Mouse (Mus musculus): ENCODE measurements around the gene Slc16a1. TPM values are rescaled to one million over a fixed set of nuclear protein-coding genes. Genes with fewer than 3 reads are reported as not detected.
"Not testable (repeated sequence)": the region's sequence is repeated elsewhere in the genome, so short reads cannot be mapped to it uniquely, and the experiment has no call there.

Gene Slc16a1
- total RNA-seq, 2 experiments from 2014 or later: 24.9 to 30.6 TPM

DNA sequence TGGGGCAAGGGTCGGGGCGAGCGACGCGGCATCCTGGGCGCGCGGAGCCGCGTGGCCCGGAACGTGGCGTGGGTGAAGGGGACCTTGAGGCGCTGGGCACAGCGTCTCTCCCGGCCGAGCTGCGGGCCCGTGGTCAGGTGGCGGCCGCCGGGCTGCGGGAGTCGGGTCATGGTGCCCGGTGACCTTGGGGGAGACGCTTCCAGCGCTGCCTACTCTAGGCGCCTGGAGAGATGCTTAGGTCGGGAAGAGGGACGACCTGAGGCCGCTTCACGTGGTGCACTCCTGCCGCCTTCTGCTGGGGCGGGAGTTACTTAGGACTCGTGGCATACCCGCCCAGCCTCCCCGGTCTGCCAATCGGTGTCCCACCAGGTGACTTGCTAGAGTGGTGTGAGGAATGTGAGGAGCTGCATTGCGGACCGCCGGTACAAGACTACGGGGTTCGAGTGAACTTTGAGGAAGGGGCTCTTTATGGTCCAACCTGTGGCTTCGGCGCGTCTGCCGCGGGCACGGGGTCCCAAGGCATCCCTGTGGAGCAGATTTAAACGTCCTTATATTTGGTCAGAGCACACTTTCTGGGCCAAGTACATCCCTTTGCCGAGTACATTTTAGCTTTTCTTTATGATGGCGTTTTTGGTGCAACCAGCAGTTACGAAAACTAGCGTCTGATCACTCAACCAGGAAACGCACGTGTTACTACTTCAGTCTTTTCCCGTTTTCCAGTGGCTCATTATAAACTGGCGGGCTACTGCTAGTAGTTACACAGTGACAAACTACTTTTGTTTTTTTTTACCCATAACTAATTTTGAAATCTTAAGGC is 672 bp downstream of the Slc16a1 start:
- DNase-seq: peak; percentile 56

DNA sequence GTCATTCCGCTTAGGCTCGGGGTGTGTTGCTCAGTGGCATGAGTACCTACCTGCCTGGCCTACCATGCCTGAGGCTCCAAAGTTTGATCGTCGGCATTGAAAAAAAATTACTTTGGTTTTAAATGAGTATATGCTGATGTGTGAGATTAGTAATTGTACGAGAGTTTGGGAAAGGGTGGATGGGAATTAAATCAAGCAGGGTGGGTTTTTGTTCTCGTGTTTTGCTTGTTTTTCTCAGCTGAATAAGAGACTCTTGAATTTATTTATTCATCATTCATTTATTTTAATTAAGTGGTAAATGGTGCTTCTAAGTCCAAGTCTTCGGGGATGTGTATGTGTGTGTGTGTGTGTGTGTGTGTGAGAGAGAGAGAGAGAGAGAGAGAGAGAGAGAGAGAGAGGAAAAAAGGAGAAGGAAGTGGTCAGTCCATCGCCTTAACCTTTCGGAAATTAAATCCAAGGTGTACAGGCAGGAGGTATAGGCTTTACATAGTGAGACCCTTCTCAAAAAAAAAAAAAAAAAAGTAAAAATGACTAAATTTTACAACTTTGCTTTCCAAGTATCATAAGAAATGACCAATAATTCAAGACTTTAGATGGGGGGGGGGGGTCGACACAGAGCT is 1.4 kb downstream of the Slc16a1 start:
- no peak for DNase-seq

DNA sequence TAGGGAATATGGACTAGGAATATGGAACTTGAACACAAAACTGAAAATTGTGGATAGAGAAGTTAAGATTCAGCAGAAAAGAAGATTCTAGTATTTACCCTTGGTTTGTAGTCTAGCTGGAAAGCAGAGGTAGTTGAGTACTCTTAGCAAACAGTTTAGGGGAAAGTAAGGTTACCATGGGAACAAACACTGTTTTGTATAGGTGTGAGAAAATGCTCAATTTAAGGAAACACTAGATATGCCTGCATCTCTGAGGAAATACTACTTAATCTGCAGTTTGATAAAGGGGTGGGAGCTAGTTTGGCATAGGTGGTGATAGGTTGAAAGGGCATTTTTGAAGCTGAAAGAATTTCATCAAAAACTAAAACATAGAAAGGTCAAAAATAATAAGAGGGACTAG is 2.4 kb downstream of the Slc16a1 start:
- no peak for DNase-seq

- DNase-seq: no peak
These were observed 2.8 kb downstream of the Slc16a1 start for GRCm38 (mm10) chr3:104641313-104641712.

DNA sequence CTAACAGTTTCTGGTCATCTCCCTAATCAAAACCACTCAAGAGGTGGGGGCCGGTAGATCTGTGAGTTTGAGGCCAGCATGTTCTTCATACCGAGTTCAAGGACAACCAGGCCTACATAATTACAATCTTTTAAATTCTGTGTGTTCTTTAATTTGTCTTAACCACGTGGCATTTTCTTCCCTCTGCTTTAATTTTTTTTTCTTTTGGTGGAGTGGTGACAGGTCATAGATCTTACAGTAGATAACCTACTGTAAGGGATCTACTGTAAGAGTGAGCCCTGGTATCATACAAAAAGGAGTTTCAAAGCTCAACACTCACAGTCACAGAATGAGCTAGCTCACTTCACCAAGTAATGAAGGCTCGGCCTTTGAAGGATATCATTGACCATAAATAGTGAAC is 4.6 kb downstream of the Slc16a1 start:
- DNase-seq: no peak

DNA sequence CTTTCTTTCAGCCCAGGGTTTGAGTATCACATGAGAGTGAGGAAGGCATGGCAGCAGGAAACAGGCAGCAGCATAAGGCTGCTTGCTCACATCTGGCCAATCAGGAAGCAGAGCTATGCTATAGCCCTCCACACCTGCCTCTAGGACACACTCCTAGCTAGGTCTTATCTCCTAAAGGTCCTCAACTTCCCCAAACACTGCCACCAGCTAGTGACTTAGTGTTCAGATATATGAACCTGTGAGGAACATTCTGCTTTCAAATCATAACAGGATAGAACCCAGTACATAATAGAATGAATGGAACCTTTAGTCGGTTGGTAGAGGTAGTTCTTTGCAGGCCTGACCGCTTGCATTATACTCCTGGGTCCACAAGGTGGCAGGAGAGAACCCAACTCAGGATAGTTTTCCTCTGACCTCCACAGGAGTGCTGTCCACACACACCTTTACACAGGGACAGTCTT is 5.4 kb downstream of the Slc16a1 start:
- peak; percentile 35 for DNase-seq

- DNase-seq: no peak
These were observed 5.9 kb downstream of the Slc16a1 start for GRCm38 (mm10) chr3:104644371-104644770.

GRCm38 (mm10) chr3:104654219-104654618 is 15.8 kb downstream of the Slc16a1 start:
- DNase-seq: no peak

DNA sequence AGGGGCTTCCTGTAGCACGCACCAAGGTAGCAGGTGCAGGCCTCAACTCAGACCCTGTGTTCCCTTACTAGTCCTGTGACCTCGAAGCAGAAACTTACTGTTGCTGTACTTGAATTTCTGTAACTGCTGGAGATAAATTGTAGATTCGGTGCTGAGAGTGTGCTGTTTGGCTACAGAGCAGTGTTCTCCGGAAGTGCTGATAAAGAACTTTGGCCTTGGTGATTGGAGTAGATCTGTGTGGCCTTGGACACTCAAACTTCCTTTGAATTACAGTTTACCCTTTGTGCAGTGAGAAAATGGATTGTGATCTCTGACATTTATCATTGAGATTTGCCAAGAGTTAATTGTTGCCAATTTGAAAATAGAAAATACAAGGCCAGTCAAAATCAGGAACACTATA is 16.5 kb downstream of the Slc16a1 start:
- DNase-seq: no peak

GRCm38 (mm10) chr3:104658706-104659105 is 20.2 kb downstream of the Slc16a1 start:
- DNase-seq: no peak

GRCm38 (mm10) chr3:104659758-104660157 is 21.3 kb downstream of the Slc16a1 start:
- no peak for DNase-seq

DNA sequence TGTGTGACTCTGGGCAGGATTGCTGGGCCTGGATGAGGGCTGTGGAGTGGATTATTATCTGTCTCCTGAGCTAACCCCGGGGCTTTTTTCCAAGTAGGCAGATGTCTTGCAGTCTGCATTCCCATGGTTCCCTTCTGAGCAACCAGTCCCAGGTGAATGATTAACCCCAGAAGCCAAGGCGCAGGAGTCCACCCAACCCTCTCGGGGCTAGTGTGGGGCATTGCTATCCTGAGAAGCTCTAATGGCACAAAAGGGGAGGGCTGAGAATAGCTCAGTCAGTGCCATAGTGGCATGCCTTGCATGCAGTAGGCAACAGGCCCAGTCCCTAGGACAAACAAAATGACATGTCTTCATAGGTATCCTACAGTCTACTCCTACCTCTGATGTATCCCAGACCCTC is 22.1 kb downstream of the Slc16a1 start:
- no peak for DNase-seq

DNA sequence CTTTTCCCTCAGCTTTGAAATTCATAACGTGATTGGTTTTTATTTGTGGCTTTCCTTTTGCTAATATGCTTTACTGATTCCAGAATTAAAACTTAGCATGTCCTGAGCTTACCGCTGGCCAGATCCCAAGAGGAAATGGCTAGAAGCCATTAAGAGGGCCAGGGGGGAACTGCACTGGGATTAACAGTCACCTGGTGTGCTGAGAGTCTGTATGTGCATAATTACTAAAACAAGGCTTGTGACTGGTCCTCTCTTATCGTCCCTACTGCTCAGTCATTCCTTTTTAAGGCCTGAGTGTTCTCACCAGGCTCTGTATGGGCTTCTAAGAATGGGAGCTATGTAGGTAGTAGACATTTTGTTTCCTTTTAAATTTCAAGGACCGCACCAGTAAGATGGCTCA is 23.5 kb downstream of the Slc16a1 start:
- no peak for DNase-seq

GRCm38 (mm10) chr3:104662926-104663325 is 24.5 kb downstream of the Slc16a1 start:
- DNase-seq: no peak

DNA sequence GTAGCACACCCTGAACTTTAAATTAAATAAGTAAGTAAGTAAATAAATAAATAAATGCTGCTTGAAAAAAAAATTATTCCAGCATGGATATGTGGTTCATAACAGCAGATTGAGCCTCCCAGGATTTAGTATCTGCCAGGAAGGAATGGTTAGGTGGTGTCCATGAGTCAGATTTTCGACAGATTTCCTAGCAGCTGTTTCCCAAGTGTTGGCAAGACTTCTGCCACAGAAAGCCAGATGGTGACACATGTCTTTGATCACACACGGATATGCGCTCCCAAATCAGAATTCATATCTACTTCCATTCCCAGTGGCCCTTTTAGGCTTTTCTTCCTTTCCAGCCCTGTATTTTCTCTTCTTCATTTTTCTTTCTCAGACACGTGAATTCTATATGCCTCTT is 28.5 kb downstream of the Slc16a1 start:
- DNase-seq: no peak

GRCm38 (mm10) chr3:104667451-104667850 is 29.0 kb downstream of the Slc16a1 start:
- no peak for DNase-seq

GRCm38 (mm10) chr3:104668989-104669388 is 30.5 kb downstream of the Slc16a1 start:
- DNase-seq: no peak

DNA sequence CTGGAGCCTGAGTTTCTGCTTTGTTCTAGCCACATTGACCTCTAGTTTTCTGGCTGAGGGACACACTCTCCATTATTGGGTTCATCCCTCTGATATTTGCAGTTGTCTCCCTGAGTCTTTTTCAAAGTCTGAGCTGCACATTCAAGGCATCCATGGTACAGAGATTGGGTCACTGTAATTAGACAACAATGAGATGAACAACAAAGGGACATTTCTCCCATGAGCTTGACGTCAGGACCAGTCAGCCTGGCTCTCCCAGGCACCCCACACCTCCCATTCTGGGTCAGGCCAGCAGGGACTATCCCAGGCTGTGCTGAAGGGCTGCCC is 31.4 kb downstream of the Slc16a1 start:
- DNase-seq: no peak

DNA sequence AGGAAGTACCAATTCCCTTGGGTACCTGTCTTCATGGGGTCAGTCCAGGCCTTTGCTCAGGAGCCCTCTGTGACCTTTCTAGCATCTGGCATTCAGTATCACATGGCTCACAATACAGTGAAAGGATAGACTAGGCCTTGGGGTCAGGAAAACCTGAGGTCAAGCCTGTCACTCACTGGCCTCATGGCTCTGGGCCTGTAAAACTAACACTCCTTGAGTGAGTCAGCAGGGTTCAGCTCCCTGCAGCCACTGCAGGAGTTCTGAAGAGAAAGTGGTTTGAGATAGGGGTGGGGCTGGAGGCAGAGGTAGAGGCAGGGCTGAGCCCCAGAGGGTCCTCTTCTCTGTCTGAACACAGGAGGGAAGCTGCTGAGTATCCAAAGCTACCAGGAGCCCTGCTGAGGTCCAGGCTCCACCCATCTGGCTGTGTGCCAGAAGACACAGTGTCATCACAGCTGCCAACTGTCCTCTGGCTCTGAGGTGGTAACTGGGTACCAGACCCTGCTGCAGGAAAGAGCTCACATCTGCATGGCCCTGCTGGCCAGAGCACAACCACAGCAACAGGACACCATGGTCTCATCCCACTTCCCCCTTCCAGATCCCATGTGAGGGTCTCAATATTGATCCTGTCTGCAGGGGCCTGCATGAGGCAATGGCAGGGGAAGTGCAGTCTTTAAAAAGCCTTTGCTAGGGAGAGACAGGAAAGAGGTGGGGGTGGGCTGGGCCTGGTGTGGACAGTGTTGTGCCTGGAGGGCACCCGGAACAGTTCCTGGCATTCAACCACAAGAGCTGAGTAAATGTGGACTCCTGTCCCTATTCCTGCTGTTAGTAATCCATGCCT is 31.9 kb downstream of the Slc16a1 start:
- DNase-seq: not testable (repeated sequence)

- no peak for DNase-seq
These were observed 33.1 kb downstream of the Slc16a1 start for GRCm38 (mm10) chr3:104671543-104671942.

DNA sequence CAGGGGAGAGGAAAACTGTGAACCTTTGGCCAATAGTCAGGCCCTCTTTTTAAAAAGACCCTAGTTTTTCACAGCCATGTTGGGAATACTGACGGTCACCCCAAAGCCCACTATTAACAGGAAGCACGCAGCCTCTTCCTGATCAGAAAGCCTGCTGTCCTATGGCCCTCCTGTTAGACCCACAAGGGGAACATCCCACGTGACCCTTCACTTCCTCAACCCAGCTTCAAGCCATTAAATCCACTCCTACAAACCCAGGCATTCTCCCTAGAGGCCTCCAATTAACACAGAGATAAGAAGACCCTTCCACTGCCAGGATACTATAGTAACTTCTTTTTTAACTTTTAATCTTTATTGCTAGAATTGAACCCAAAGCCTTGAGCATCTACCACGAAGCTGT is 33.6 kb downstream of the Slc16a1 start:
- DNase-seq: no peak

DNA sequence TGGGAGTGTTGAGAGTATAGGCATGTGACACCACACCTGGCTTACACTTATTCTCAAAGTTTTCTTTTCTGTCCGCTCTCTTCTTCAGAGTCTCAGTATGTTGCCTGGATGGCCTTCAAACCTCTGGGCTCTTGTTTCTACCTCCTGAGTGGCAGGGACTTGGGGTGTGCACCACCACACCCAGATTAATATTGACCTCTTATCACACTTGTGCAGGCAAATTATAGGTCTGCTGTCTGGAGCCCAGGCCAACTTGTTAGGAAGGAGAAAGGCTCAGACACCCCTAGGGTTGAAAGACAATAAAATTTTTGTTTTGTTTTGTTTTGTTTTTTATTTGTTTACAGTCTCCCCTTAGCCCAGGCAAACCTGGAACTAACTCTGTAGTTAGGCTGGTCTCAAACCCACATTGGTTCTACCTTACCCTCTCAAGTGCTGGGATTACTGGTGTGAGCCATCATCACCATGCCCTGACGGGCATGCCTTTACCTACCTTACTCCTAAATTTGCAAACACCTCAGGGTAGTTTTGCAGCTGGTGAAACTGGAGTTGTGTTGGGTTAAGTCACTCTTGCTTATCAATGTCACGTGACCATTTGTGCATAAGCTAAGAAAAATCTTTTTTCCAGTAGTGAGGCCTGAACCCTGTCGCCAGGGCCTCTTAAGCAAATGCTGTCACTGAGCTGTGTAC is 35.3 kb downstream of the Slc16a1 start:
- no peak for DNase-seq

Data from gastrocnemius, postnatal 10 days (tissue).